Mouse (Mus musculus) layer of hippocampus, adult 8-10 months (tissue): ENCODE measurements around the gene Sema4a. TPM values are rescaled to one million over a fixed set of nuclear protein-coding genes. Genes with fewer than 3 reads are reported as not detected.

Source experiments
- DNase-seq, 2 experiments: peaks; one replicate each; pipeline ENCODE4 v3.0.0; 2022; ENCODE audit warnings: low spot score in 2 of 2
- microRNA-seq, 2 experiments: library from miRNA; unstranded; fragments of <30 nt; microRNA quantifications; one replicate each; pipeline ENCODE4 v1.2.0; 2022
- total RNA-seq, 4 experiments: library from RNA; stranded (reverse); gene quantifications; 2 replicates each; pipeline ENCODE4 v1.2.4; 2022

Gene Sema4a
- total RNA-seq, 4 experiments from 2014 or later, result 43.0 to 52.1 (median 50.8) TPM

GRCm38 (mm10) chr3:88398666-88399065 lies 62.3 kb downstream of the Sema4a start:
- DNase-seq, result no peak

DNA sequence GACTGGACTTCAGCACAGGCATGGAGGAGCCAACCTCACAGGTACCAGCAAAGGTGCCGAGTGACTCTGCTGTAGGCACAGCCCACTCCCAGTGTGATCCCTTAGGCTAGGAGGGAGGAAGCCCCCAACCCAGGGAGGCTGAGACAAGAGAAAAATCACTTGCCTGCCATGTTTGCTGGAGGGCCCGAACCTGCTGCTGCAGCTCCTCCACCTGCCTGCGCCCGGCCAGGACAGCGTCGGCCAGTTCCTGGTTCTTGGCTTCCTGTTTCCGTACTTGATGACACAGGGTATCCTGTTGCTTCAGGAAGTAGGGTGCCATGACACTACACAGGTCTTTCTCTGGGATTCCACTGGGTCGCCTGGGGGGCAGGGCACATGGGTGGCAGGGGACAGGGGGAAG lies 65.2 kb downstream of the Sema4a start:
- no peak for DNase-seq

GRCm38 (mm10) chr3:88395288-88395687 lies 65.7 kb downstream of the Sema4a start:
- no peak for DNase-seq

DNA sequence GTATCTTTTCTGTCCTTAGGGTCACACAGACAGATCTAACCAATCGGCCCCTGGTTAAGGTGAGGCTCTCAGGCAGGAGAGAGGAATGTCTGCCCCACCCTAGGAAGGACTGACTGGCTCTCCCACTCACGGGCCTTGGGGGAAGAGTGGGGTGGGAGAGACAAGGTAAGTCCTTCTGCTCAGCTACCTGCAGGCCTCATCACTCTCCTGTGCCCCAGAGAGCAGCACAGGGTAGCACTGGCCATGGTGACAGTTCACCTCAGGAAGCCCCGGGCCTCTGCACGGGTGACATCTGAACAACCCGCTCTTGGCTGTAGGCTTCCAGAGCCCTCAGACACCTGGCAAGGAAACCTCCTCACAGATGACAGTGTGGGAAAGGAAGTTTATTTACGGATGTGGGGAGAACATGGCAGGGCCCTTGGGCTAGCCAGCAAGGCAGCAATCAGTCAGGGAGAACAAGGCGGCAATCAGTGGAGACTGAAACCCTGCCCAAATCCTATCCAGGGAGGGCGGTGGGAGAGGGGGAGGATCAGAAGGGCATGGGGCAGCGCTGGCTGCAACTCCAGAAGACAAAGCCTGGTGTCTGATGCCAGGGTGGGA lies 67.1 kb downstream of the Sema4a start:
- DNase-seq, result no peak

Small RNAs within 50 kb of the gene (microRNA-seq; reads per million reads assigned to microRNA genes)
- 0.32 to 1.0 reads per million in 2 experiments for gene Mir7011

Other genes with a start within 250 kb of the Sema4a start
- not detected for gene Rhbg, start 206.5 kb downstream of the Sema4a start, total RNA-seq
- under 1 TPM in 2 of 4 experiments, not detected in 2; 0.45 to 0.54 TPM for gene Gm38392, start 174.0 kb downstream of the Sema4a start, total RNA-seq
- 1 to 10 TPM; 4.0 to 7.0 (median 4.4) TPM for gene Tsacc, start 164.2 kb downstream of the Sema4a start, total RNA-seq
- 100 to 1,000 TPM; 172 to 207 (median 187) TPM for gene Cct3, start 164.1 kb downstream of the Sema4a start, total RNA-seq
- 100 to 1,000 TPM in 2 of 4 experiments, 10 to 100 TPM in 2; 92.1 to 138 (median 99.4) TPM for gene Glmp, start 136.2 kb downstream of the Sema4a start, total RNA-seq
- 1 to 10 TPM; 1.3 to 2.7 (median 1.7) TPM for gene Tmem79, start 125.0 kb downstream of the Sema4a start, total RNA-seq
- gene Smg5, start 124.9 kb downstream of the Sema4a start, total RNA-seq, result 10 to 100 TPM; 68.5 to 94.9 (median 74.2) TPM
- 10 to 100 TPM; 16.8 to 25.2 (median 19.3) TPM for gene Paqr6, start 96.6 kb downstream of the Sema4a start, total RNA-seq
- gene Bglap3, start 88.4 kb downstream of the Sema4a start, total RNA-seq, result 1 to 10 TPM; 1.0 to 2.5 (median 2.0) TPM
- 1 to 10 TPM in 2 of 4 experiments, not detected in 2; 1.6 to 2.8 TPM for gene Bglap2, start 82.5 kb downstream of the Sema4a start, total RNA-seq
- gene Bglap, start 76.7 kb downstream of the Sema4a start, total RNA-seq, result 1 to 10 TPM in 1 of 4 experiments, not detected in 3; 1.3 TPM
- gene Pmf1, start 50.9 kb downstream of the Sema4a start, total RNA-seq, result 1 to 10 TPM; 5.5 to 8.3 (median 6.0) TPM
- 10 to 100 TPM; 66.0 to 72.8 (median 68.6) TPM for gene Slc25a44, start 36.0 kb downstream of the Sema4a start, total RNA-seq
- gene Lmna, start 48.8 kb upstream of the Sema4a start, total RNA-seq, result 10 to 100 TPM; 38.0 to 45.6 (median 40.2) TPM
- gene Mex3a, start 71.2 kb upstream of the Sema4a start, total RNA-seq, result 1 to 10 TPM; 2.4 to 2.8 (median 2.6) TPM
- gene Rab25, start 87.1 kb upstream of the Sema4a start, total RNA-seq, result 1 to 10 TPM in 1 of 4 experiments, not detected in 3; 1.5 TPM
- gene Lamtor2, start 91.9 kb upstream of the Sema4a start, total RNA-seq, result 100 to 1,000 TPM in 3 of 4 experiments, 10 to 100 TPM in 1; 89.2 to 111 (median 106) TPM
- 100 to 1,000 TPM in 2 of 4 experiments, 10 to 100 TPM in 2; 96.1 to 118 (median 107) TPM for gene Ubqln4, start 92.6 kb upstream of the Sema4a start, total RNA-seq
- 10 to 100 TPM; 86.4 to 96.0 (median 90.1) TPM for gene Ssr2, start 114.7 kb upstream of the Sema4a start, total RNA-seq
- gene Arhgef2, start 144.8 kb upstream of the Sema4a start, total RNA-seq, result 100 to 1,000 TPM; 210 to 272 (median 257) TPM
- gene Rxfp4, start 192.0 kb upstream of the Sema4a start, total RNA-seq, result not detected
- 10 to 100 TPM; 47.5 to 69.8 (median 54.1) TPM for gene Khdc4, start 224.6 kb upstream of the Sema4a start, total RNA-seq